Comparison of ENCODE assay signal across 9 mouse cellular contexts in genomic region chr9:57967237-57967960, GRCm38 (mm10). TPM values are rescaled to one million over a fixed set of nuclear protein-coding genes. Genes with fewer than 3 reads are reported as not detected.
DNase-seq lines count a peak whose midpoint lies in the region; ATAC-seq and TF ChIP-seq lines count a peak whose summit lies in the region.
"Had no signal": no experiment of that assay in that cellular context is flagged by ENCODE, and none has a peak within 500 bp of the region (broad histone marks: within the 10 kb centered on the region; RNA-seq: fewer than 3 reads in every experiment).

No protein-coding gene starts in this region.

- no peaks in the 10 kb centered on the region for H3K27me3 ChIP-seq in midbrain, embryonic 10.5 days (ENCODE audit: low read depth, poor library complexity, severe bottlenecking)
- H3K27me3 ChIP-seq in midbrain, embryonic 14.5 days (ENCODE audit: control insufficient read depth, insufficient read depth, low read length), result no peaks in the 10 kb centered on the region
- H3K27me3 ChIP-seq in heart, postnatal 0 days (ENCODE audit: control insufficient read depth, insufficient read depth, low read length), result no peaks in the 10 kb centered on the region
- no peaks in the 10 kb centered on the region for H3K27me3 ChIP-seq in hindbrain, embryonic 14.5 days (ENCODE audit: control insufficient read depth, insufficient read depth, low read length)

- H3K27ac ChIP-seq in midbrain, embryonic 10.5 days (replicated peaks), result 0 out of 2 replicates have a peak overlapping the region, but pooled peaks have one; percentile 13
- no peak overlapping the region for H3K27ac ChIP-seq in midbrain, embryonic 14.5 days (replicated peaks; ENCODE audit: low read depth, low read length)
- peak overlapping the region; percentile 80 for H3K27ac ChIP-seq in heart, postnatal 0 days (ENCODE audit: low read depth)
- no peak overlapping the region for H3K27ac ChIP-seq in hindbrain, embryonic 14.5 days

- H3K36me3 ChIP-seq in midbrain, embryonic 10.5 days, result no peaks in the 10 kb centered on the region
- H3K36me3 ChIP-seq in midbrain, embryonic 14.5 days (ENCODE audit: control insufficient read depth, insufficient read depth, low read length), result 0 out of 2 replicates have a peak, but pooled peaks cover 4% of the 10 kb centered on the region
- H3K36me3 ChIP-seq in heart, postnatal 0 days (replicated peaks; ENCODE audit: control insufficient read depth, insufficient read depth, low read length), result no peaks in the 10 kb centered on the region
- no peaks in the 10 kb centered on the region for H3K36me3 ChIP-seq in hindbrain, embryonic 14.5 days (replicated peaks; ENCODE audit: control insufficient read depth, insufficient read depth)

- no peak for DNase-seq in midbrain, embryonic 10.5 days (ENCODE audit: low spot score)
- no peak for DNase-seq in midbrain, embryonic 14.5 days
- peak; percentile 84 for DNase-seq in cerebellum, adult 9-10 months
- peak; percentile 38 for DNase-seq in heart, postnatal 0 days (ENCODE audit: low spot score)
- DNase-seq in right cerebral cortex, postnatal 10 days (ENCODE audit: low spot score in 2 of 2), result peak; percentile 77 to 80
- DNase-seq in hindbrain, embryonic 14.5 days (ENCODE audit: low spot score), result no peak
- DNase-seq in kidney, adult 11 months, result no peak

- no peak overlapping the region for H3K4me3 ChIP-seq in midbrain, embryonic 10.5 days
- H3K4me3 ChIP-seq in midbrain, embryonic 14.5 days (replicated peaks; ENCODE audit: low read depth, low read length), result no peak overlapping the region
- H3K4me3 ChIP-seq in heart, postnatal 0 days (ENCODE audit: low read depth, low read length), result no peak overlapping the region
- no peak overlapping the region for H3K4me3 ChIP-seq in hindbrain, embryonic 14.5 days (replicated peaks; ENCODE audit: low read length)

- H3K9ac ChIP-seq in midbrain, embryonic 14.5 days (replicated peaks; ENCODE audit: low read length), result no peak overlapping the region
- no peak overlapping the region for H3K9ac ChIP-seq in heart, postnatal 0 days (replicated peaks; ENCODE audit: low read depth, low read length)
- H3K9ac ChIP-seq in hindbrain, embryonic 14.5 days, result no peak overlapping the region

- no peaks in the 10 kb centered on the region for H3K9me3 ChIP-seq in midbrain, embryonic 10.5 days (replicated peaks)
- H3K9me3 ChIP-seq in midbrain, embryonic 14.5 days (ENCODE audit: control insufficient read depth, low read length), result no peaks in the 10 kb centered on the region
- no peaks in the 10 kb centered on the region for H3K9me3 ChIP-seq in heart, postnatal 0 days (replicated peaks; ENCODE audit: control insufficient read depth, low read length)
- H3K9me3 ChIP-seq in hindbrain, embryonic 14.5 days (ENCODE audit: control insufficient read depth, low read length), result no peaks in the 10 kb centered on the region
- H3K9me3 ChIP-seq: megakaryocyte, embryonic 14.5 days had no signal

- no peak overlapping the region for H3K4me2 ChIP-seq in midbrain, embryonic 14.5 days (ENCODE audit: low read length)
- H3K4me2 ChIP-seq in heart, postnatal 0 days (ENCODE audit: low read depth, low read length), result no peak overlapping the region
- H3K4me2 ChIP-seq in hindbrain, embryonic 14.5 days (replicated peaks), result no peak overlapping the region

- peaks cover 26% of the 10 kb centered on the region for H3K4me1 ChIP-seq in midbrain, embryonic 10.5 days
- 0 out of 2 replicates have a peak, but pooled peaks cover 3% of the 10 kb centered on the region for H3K4me1 ChIP-seq in midbrain, embryonic 14.5 days (ENCODE audit: control insufficient read depth, insufficient read depth, low read length)
- peaks cover 28% of the 10 kb centered on the region for H3K4me1 ChIP-seq in heart, postnatal 0 days (ENCODE audit: control insufficient read depth, insufficient read depth)
- H3K4me1 ChIP-seq in hindbrain, embryonic 14.5 days (replicated peaks; ENCODE audit: control insufficient read depth, insufficient read depth, low read length), result no peaks in the 10 kb centered on the region

- TF ChIP-seq CTCF in heart, postnatal 0 days (IDR thresholded peaks at IDR 0.05; ENCODE audit: low read depth), result 0 out of 2 replicates have a peak, but pooled peaks have one; percentile 7

- TF ChIP-seq EP300 in heart, postnatal 0 days (IDR thresholded peaks at IDR 0.05; ENCODE audit: low read depth), result 0 out of 2 replicates have a peak, but pooled peaks have one; percentile 26

- 88% methylated on average over 14 of the region's 14 CpGs for WGBS in midbrain, embryonic 10.5 days
- 81% methylated on average over 14 of the region's 14 CpGs for WGBS in midbrain, embryonic 14.5 days
- 27% methylated on average over 14 of the region's 14 CpGs for WGBS in heart, postnatal 0 days
- WGBS in hindbrain, embryonic 14.5 days, result 80% methylated on average over 14 of the region's 14 CpGs

- no peak for ATAC-seq in midbrain, embryonic 14.5 days (ENCODE audit: low FRiP score, low TSS enrichment)
- peak; percentile 65; the same call in 1 of the 2 replicates for ATAC-seq in heart, postnatal 0 days (ENCODE audit: insufficient read depth, low read depth)
- ATAC-seq in monocyte, adult 5-6 weeks (replicated peaks; ENCODE audit: insufficient number of reproducible peaks, low FRiP score, low TSS enrichment, poor library complexity, severe bottlenecking), result no peak
- ATAC-seq in hindbrain, embryonic 14.5 days (ENCODE audit: low FRiP score), result no peak

RNA-seq across cellular contexts. Expression of gene Sema7a, which starts 27.5 kb away (rescaled TPM):
- 0.26 and 0.27 TPM in 2 replicates for polyA plus RNA-seq in midbrain, embryonic 10.5 days (2016; fragmentation: Nextera tagmentation; extraction: Ambion mirVana)
- polyA plus RNA-seq in midbrain, embryonic 14.5 days (2014; fragmentation: Nextera tagmentation; extraction: Ambion mirVana), result 3.2 and 3.7 TPM in 2 replicates
- total RNA-seq in heart, postnatal 0 days (2014; rRNA removed; ENCODE audit: low replicate concordance), result 12.4 and 16.8 TPM in 2 replicates
- polyA plus RNA-seq in heart, postnatal 0 days (2015; fragmentation: Nextera tagmentation; extraction: Ambion mirVana), result 0.63 and 1.2 TPM in 2 replicates
- total RNA-seq in monocyte, adult 5-6 weeks (2017), result 0.49 to 16.6 TPM (median 13.2 TPM) in 3 replicates
- polyA plus RNA-seq in hindbrain, embryonic 14.5 days (2014; fragmentation: Nextera tagmentation; extraction: Ambion mirVana), result 6.3 and 7.3 TPM in 2 replicates

RNA-seq across cellular contexts. Expression of gene Cyp11a1, which starts 38.8 kb away (rescaled TPM):
- 0.07 and 0.09 TPM in 2 replicates for polyA plus RNA-seq in midbrain, embryonic 10.5 days (2016; fragmentation: Nextera tagmentation; extraction: Ambion mirVana)
- 0.36 and 0.51 TPM in 2 replicates for polyA plus RNA-seq in midbrain, embryonic 14.5 days (2014; fragmentation: Nextera tagmentation; extraction: Ambion mirVana)
- total RNA-seq in heart, postnatal 0 days (2014; rRNA removed; ENCODE audit: low replicate concordance), result 1.1 and 2.3 TPM in 2 replicates
- polyA plus RNA-seq in heart, postnatal 0 days (2015; fragmentation: Nextera tagmentation; extraction: Ambion mirVana), result 0.90 and 1.3 TPM in 2 replicates
- total RNA-seq in monocyte, adult 5-6 weeks (2017), result 7.8 to 44.8 TPM (median 28.4 TPM) in 3 replicates
- polyA plus RNA-seq in hindbrain, embryonic 14.5 days (2014; fragmentation: Nextera tagmentation; extraction: Ambion mirVana), result 0.39 and 1.5 TPM in 2 replicates

RNA-seq across cellular contexts. Expression of gene Ubl7, which starts 56.6 kb away (rescaled TPM):
- 111 and 120 TPM in 2 replicates for polyA plus RNA-seq in midbrain, embryonic 10.5 days (2016; fragmentation: Nextera tagmentation; extraction: Ambion mirVana)
- polyA plus RNA-seq in midbrain, embryonic 14.5 days (2014; fragmentation: Nextera tagmentation; extraction: Ambion mirVana), result 165 and 172 TPM in 2 replicates
- total RNA-seq in heart, postnatal 0 days (2014; rRNA removed; ENCODE audit: low replicate concordance), result 94.9 and 132 TPM in 2 replicates
- polyA plus RNA-seq in heart, postnatal 0 days (2015; fragmentation: Nextera tagmentation; extraction: Ambion mirVana), result 139 TPM in 2 replicates
- 10.9 to 35.9 TPM (median 17.3 TPM) in 3 replicates for total RNA-seq in monocyte, adult 5-6 weeks (2017)
- 151 and 160 TPM in 2 replicates for polyA plus RNA-seq in hindbrain, embryonic 14.5 days (2014; fragmentation: Nextera tagmentation; extraction: Ambion mirVana)

Comparison
In these comparisons a context has a peak if more than half of its experiments do, and no peak if none do; other contexts are left out.
1. H3K27ac ChIP-seq: peak in midbrain, embryonic 10.5 days (single experiment) and heart, postnatal 0 days (single experiment); none in midbrain, embryonic 14.5 days (single experiment) and hindbrain, embryonic 14.5 days (single experiment).
2. DNase-seq: peak in cerebellum, adult 9-10 months (single experiment), heart, postnatal 0 days (single experiment) and right cerebral cortex, postnatal 10 days (2 of 2); none in midbrain, embryonic 10.5 days (single experiment), midbrain, embryonic 14.5 days (single experiment), hindbrain, embryonic 14.5 days (single experiment) and kidney, adult 11 months (single experiment).